11 mouse cellular contexts compared by ENCODE assay signal in the genomic region with DNA sequence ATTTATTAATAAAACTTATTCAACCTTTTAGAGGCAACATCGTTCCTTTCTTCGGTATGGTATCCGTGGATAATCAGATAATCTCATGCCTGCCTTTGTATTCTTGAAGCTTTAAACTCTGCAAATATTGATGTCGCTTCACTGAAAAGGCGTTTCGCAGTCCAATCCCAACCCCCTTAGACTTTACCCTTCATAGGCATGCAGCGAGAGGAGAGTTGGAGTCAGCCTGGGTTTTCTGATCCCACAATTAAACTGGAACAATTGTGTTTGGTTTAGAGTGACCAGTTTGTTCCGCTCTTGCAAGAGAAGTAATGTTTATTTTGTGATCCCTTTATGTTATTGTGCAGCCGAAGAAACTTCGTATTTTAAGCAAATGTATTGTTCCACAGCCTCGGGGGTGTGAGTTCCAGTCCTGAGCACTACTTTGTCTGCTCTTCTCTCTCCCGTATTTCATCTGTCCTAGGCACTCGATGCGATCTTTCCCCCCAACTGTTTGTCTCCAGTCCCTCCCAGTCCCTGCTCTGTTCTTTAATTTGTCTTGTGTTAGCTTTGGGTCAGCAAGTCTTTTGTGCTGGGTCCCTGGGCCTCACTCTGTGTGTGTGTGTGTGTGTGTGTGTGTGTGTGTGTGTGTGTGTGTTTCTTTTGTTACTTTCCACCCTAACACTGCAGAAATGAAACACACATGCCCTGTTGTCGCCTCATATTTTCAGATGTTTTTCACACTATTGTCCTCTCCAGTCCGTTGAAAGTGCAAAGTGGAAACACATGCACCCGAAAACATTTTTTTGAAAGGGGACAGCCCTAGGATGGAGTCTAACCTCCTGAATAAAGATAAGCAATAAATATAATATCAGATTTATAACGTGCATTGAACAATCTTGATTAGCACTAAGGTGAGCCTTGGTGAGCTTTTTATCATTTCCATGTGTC.
A peak's percentile ranks its signal among the peaks of the same experiment; 100 is the strongest.
DNase-seq lines count a peak whose midpoint lies in the region; ATAC-seq and TF ChIP-seq lines count a peak whose summit lies in the region.
"Had no signal": no experiment of that assay in that cellular context is flagged by ENCODE, and none has a peak within 500 bp of the region (broad histone marks: within the 10 kb centered on the region; RNA-seq: fewer than 3 reads in every experiment).

No protein-coding gene starts in this region.

- no peak overlapping the region for H3K9ac ChIP-seq in lung, embryonic 14.5 days
- no peak overlapping the region for H3K9ac ChIP-seq in embryonic facial prominence, embryonic 14.5 days (ENCODE audit: low read depth, low read length)
- no peak overlapping the region for H3K9ac ChIP-seq in stomach, embryonic 15.5 days
- H3K9ac ChIP-seq: embryonic facial prominence, embryonic 15.5 days had no signal

- peaks cover 79% of the 10 kb centered on the region for H3K27me3 ChIP-seq in lung, embryonic 14.5 days (ENCODE audit: insufficient read depth, low read length)
- H3K27me3 ChIP-seq in embryonic facial prominence, embryonic 14.5 days (replicated peaks; ENCODE audit: control insufficient read depth, insufficient read depth, low read length) = peaks cover 87% of the 10 kb centered on the region
- H3K27me3 ChIP-seq in limb, embryonic 10.5 days (ENCODE audit: low read depth, poor library complexity, severe bottlenecking) = peaks cover 85% of the 10 kb centered on the region
- H3K27me3 ChIP-seq in stomach, embryonic 15.5 days (replicated peaks) = peaks cover 28% of the 10 kb centered on the region

- H3K4me2 ChIP-seq in lung, embryonic 14.5 days = peak overlapping the region; percentile 18; the same call in 1 of the 2 replicates
- peak overlapping the region; percentile 57 for H3K4me2 ChIP-seq in embryonic facial prominence, embryonic 14.5 days (ENCODE audit: low read depth, low read length)
- peak overlapping the region; percentile 47 for H3K4me2 ChIP-seq in stomach, embryonic 15.5 days

- H3K27ac ChIP-seq in lung, embryonic 14.5 days (ENCODE audit: low read depth) = no peak overlapping the region
- H3K27ac ChIP-seq in embryonic facial prominence, embryonic 14.5 days (replicated peaks; ENCODE audit: low read depth, low read length) = no peak overlapping the region
- H3K27ac ChIP-seq in limb, embryonic 10.5 days = peak overlapping the region; percentile 67
- peak overlapping the region; percentile 80 for H3K27ac ChIP-seq in stomach, embryonic 15.5 days
- H3K27ac ChIP-seq: embryonic facial prominence, embryonic 15.5 days; limb, embryonic 13.5 days had no signal

- no peak overlapping the region for H3K4me3 ChIP-seq in lung, embryonic 14.5 days (ENCODE audit: low read depth, low read length)
- H3K4me3 ChIP-seq in embryonic facial prominence, embryonic 14.5 days (ENCODE audit: low read depth, low read length) = peak overlapping the region; percentile 9; the same call in 1 of the 2 replicates
- peak overlapping the region; percentile 26 for H3K4me3 ChIP-seq in limb, embryonic 10.5 days
- peak overlapping the region; percentile 21; the same call in 1 of the 2 replicates for H3K4me3 ChIP-seq in stomach, embryonic 15.5 days (replicated peaks)
- H3K4me3 ChIP-seq: myocyte had no signal

- DNase-seq in lung, embryonic 14.5 days = peak; percentile 45
- DNase-seq in lung, postnatal 25 days (ENCODE audit: low spot score) = no peak
- DNase-seq in embryonic facial prominence, embryonic 14.5 days (ENCODE audit: low spot score) = peak; percentile 54
- peak; percentile 62 for DNase-seq in limb, embryonic 10.5 days (ENCODE audit: low spot score)
- DNase-seq in urinary bladder, postnatal 14 days (ENCODE audit: low spot score) = no peak

- H3K36me3 ChIP-seq in lung, embryonic 14.5 days (ENCODE audit: insufficient read depth) = no peaks in the 10 kb centered on the region
- H3K36me3 ChIP-seq in embryonic facial prominence, embryonic 14.5 days (ENCODE audit: control insufficient read depth, insufficient read depth, low read length) = no peaks in the 10 kb centered on the region
- no peaks in the 10 kb centered on the region for H3K36me3 ChIP-seq in limb, embryonic 10.5 days
- no peaks in the 10 kb centered on the region for H3K36me3 ChIP-seq in stomach, embryonic 15.5 days
- H3K36me3 ChIP-seq: embryonic facial prominence, embryonic 15.5 days; limb, embryonic 13.5 days had no signal

- no peaks in the 10 kb centered on the region for H3K4me1 ChIP-seq in lung, embryonic 14.5 days (ENCODE audit: insufficient read depth)
- 0 out of 2 replicates have a peak, but pooled peaks cover 3% of the 10 kb centered on the region for H3K4me1 ChIP-seq in embryonic facial prominence, embryonic 14.5 days (ENCODE audit: control insufficient read depth, insufficient read depth, low read length)
- H3K4me1 ChIP-seq in limb, embryonic 10.5 days = peaks cover 52% of the 10 kb centered on the region
- 0 out of 2 replicates have a peak, but pooled peaks cover 6% of the 10 kb centered on the region for H3K4me1 ChIP-seq in stomach, embryonic 15.5 days

- no peaks in the 10 kb centered on the region for H3K9me3 ChIP-seq in lung, embryonic 14.5 days (ENCODE audit: low read depth, low read length)
- no peaks in the 10 kb centered on the region for H3K9me3 ChIP-seq in embryonic facial prominence, embryonic 14.5 days (ENCODE audit: control insufficient read depth, low read length)
- no peaks in the 10 kb centered on the region for H3K9me3 ChIP-seq in limb, embryonic 10.5 days (replicated peaks)
- H3K9me3 ChIP-seq in stomach, embryonic 15.5 days = no peaks in the 10 kb centered on the region
- H3K9me3 ChIP-seq: embryonic facial prominence, embryonic 15.5 days; limb, embryonic 13.5 days had no signal

- 14% methylated on average over 18 of the region's 18 CpGs for WGBS in lung, embryonic 14.5 days
- 4% methylated on average over 18 of the region's 18 CpGs for WGBS in embryonic facial prominence, embryonic 14.5 days
- 2% methylated on average over 18 of the region's 18 CpGs for WGBS in limb, embryonic 10.5 days
- WGBS in stomach, embryonic 15.5 days = 11% methylated on average over 18 of the region's 18 CpGs

- no peak for ATAC-seq in lung, embryonic 14.5 days (ENCODE audit: insufficient read depth)
- peak; percentile 50; the same call in 1 of the 2 replicates for ATAC-seq in embryonic facial prominence, embryonic 14.5 days (ENCODE audit: low read depth)
- ATAC-seq in stomach, embryonic 15.5 days (ENCODE audit: insufficient read depth, low FRiP score, low read depth) = no peak
- no peak for ATAC-seq in erythroid progenitor cell, adult 5-6 weeks (replicated peaks; ENCODE audit: low FRiP score, poor library complexity, severe bottlenecking)
- ATAC-seq: lung, postnatal 0 days had no signal

- TF ChIP-seq CTCF in lung, embryonic 14.5 days (IDR thresholded peaks at IDR 0.05; ENCODE audit: low read depth) = no peak

Comparison
In these comparisons a context has a peak if more than half of its experiments do, and no peak if none do; other contexts are left out.
1. DNase-seq: peak in lung, embryonic 14.5 days (single experiment), embryonic facial prominence, embryonic 14.5 days (single experiment) and limb, embryonic 10.5 days (single experiment); none in lung, postnatal 25 days (single experiment) and urinary bladder, postnatal 14 days (single experiment).
2. H3K27ac ChIP-seq: peak in limb, embryonic 10.5 days (single experiment) and stomach, embryonic 15.5 days (single experiment); none in lung, embryonic 14.5 days (single experiment) and embryonic facial prominence, embryonic 14.5 days (single experiment).
3. Peak in every context shown above with its lines, with median percentiles within 50 percentile points of each other: H3K4me2 ChIP-seq.